Mouse (Mus musculus) ES-CJ7 (cell line): ENCODE measurements at regions not wholly inside any gene's neighbourhood (a gene's known extent, or its start where the extent isn't known, plus 50 kb on each side); places are given as distances from the start of the nearest gene placed in this dataset.

Source experiments
- DNase-seq: peaks from one replicate; pipeline ENCODE4 v3.0.0; 2011; ENCODE audit warnings: low read depth, low spot score

DNA sequence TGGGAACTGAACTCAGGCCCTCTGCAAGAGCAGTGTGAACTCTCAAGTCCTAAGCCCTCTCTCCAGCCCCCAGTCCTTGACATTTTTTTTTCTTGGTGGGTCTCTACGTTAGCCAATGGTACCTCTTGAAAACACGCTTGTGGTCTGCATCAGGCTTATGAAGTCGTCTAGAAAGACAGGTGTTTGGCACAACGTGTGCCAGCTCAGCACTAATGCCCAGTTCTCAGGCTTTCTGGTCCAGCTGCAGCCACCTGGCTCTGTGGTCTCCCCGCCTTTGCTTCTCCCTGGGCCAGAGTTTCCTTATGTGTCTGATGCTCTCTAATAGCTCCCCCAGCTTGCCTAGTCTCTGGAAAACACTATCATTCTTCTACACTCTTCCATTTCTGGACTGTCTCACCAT, 117.2 kb upstream of the Hes1 start:
- DNase-seq = no peak

GRCm38 (mm10) chr16:29947670-29948069, 116.5 kb upstream of the Hes1 start:
- no peak for DNase-seq

GRCm38 (mm10) chr16:29950136-29950535, 114.0 kb upstream of the Hes1 start:
- DNase-seq = no peak

DNA sequence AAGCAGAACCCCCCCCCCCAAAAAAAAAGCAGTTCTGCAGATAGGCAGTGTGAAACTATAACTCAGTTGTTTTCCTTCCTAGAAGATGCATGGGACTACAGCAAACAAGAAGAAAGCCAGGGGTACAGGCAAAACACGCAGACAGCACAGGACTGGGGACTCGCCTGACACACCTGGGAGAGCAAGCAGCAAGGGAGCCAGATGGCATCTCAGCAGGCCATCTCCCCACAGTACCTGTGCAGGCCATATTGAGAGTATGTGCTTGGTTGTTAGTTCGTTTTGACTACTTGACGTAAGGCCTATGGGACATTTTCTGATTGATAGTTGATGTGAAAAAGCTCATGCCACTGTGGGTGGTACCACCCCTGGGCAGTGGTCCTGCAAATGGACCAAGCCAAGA, 113.4 kb upstream of the Hes1 start:
- no peak for DNase-seq

DNA sequence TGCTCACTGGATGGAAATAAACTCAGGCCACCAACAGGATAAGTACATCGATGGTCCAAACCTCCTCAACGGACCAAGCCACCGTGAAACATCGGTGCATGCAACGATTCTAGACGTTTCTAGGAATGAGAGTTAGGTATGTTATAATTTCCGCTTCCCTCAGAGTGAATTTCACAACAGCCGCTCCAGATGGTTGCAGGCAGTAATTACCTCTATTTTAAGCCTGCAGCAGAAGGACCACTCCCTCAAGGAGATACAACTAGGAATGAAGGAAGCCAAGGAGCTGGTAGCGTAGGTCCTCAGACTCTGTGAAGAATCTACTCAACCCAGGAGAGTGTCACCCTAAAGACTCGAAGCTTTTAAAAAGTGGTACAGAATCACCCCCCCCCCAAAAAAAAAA, 109.5 kb upstream of the Hes1 start:
- no peak for DNase-seq

DNA sequence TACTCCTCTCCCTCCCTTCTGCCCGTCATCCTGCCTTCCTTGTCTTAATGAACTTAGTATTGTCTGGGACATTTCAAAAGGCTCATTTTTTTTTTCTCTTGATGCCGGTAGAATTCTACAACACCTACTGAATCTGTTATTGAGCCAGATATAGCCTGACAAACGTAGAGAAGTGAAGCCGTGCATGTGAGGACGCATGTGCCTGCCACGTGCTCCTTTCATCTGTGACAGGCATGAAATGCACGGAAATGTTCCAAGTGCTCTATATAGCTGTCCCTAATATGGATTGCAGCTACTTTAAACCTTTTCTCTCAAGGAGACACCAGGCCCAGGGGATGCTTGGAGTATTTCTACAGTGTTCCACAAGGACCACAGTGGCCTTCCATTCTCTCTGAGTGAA, 107.3 kb upstream of the Hes1 start:
- no peak for DNase-seq

DNA sequence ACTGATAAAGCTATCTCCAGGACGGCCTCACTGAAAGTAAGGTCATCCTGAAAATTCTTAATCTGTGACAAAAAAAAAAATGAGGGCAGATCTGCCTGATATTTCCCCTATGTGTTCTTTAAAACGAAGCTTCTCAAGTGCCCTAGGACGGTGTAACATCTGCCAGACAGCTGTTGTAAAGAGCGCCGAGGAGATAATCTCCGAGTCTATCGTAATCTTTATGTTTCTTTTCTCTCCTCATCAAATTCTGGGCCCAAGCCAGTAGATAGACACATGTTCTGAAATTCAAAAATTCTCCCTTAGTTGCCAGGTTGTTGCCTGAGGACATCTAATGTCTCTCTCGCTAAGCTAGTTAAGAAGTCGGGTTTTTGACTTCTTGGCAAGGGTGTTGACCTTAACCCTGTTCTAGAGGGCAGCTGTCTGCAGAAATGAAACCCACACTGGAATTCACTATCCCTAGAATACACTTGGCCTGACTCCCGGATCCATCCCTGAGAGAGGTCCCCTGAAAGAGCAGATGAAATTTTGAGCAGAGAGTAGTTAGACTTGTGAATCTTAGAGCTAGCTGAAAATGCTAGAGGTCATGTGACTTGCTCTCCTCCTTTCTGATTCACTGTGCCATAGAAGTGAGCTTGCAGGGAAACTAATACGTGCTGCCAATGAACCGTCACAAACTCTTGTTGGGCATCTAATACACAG, 104.1 kb upstream of the Hes1 start:
- no peak for DNase-seq

- DNase-seq = no peak
These were observed 100.9 kb upstream of the Hes1 start for GRCm38 (mm10) chr16:29963284-29963683.

DNA sequence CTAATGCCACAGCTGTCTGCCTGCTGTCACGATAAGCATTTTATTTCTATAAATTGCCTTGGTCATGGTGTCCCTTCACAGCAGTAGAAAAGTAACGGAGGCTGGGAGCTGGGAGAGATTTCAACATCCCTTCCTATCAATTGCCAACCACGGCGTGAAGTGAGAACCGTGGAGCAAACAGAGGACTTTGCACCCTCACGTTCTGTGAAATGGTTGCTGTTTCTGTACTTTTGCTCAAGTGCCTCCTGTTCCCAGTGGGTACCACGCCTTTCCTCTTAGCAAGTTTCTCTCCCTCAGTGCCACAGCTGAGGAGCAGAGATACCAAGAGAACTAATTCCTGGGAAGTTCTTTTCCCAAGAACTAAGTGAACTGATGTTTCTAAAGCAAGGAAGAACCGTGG, 99.6 kb upstream of the Hes1 start:
- no peak for DNase-seq

DNA sequence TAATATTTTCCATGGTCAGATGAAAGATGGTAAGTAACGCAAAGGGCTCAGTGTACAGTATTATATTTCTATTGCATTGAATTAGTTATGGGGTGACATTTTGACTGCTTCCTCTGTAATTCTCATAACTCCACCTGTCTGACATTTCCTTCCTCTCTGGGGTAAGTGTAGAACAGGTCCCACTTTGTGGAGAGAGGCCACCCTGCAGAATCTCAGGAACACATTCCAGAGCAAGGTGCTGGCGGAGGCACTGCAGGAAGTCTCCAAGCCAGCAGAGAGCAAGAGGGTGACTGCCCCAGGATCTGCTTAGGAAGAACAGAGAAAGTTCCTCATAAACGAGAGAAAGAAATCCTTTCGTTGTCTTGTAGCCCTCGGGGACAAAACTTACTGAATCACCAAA, 95.4 kb upstream of the Hes1 start:
- no peak for DNase-seq

GRCm38 (mm10) chr16:29972741-29973141, 91.4 kb upstream of the Hes1 start:
- peak; percentile 82 for DNase-seq

GRCm38 (mm10) chr16:29973250-29973649, 90.9 kb upstream of the Hes1 start:
- DNase-seq = peak; percentile 58

DNA sequence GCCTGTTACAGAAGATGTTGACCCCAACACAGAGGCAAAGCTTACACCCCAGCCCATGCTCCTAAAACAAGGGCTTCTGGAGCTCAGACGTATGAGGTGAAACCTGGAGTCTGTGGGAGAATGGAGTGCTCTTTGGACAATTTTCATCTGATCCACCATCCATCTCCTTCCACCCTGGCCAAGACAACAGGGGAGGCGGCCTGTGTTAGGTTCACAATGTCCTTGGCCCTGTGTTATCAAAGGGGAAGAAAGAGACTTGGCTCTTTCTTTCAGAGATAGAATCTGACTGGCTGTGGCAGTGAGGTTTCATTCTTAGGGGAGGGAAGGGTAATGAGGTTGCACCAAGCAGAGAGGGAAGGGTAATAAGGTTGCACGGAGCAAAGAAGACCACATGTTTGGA, 88.4 kb upstream of the Hes1 start:
- no peak for DNase-seq

DNA sequence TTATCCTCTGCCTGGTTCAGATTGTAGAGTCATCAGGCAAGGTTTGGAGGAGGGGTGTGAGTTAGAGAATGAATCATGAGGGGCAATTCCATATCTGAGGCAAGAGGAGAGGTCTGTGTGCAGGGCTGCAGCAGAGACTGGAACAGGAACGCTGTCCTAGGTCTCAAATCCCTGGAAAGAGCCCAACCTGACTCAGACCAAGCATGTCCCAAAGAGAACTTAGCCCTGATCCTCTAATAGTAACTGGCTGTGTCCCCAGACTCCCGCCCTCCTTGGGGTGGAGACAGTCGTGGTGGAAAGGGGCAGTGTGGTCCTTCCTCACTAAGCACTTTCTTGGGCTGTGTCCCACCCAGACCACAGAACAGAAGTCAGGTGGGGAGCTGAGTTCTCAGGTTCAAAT, 87.2 kb upstream of the Hes1 start:
- no peak for DNase-seq

DNA sequence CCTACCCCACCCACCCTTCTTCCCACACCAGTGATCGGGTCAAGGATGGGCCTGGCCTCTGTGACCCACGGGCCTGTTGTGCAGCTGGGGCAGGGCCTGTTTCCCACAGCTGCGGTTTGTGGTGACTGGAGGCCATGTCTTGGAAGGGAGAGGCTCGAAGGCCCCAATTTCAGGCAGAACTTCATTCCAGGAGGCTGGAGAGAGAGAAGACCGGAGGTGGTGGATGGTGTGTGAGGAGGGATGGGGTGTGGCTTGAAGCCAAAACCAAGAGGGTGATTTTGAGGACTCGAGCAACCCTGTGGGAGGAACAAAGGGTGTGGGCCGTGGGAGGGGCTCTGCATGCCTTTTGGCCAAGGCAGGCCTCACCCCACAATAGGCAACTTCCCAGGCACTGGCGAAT, 86.5 kb upstream of the Hes1 start:
- peak; percentile 85 for DNase-seq

- DNase-seq = no peak
These were observed 85.1 kb upstream of the Hes1 start for GRCm38 (mm10) chr16:29979066-29979465.

DNA sequence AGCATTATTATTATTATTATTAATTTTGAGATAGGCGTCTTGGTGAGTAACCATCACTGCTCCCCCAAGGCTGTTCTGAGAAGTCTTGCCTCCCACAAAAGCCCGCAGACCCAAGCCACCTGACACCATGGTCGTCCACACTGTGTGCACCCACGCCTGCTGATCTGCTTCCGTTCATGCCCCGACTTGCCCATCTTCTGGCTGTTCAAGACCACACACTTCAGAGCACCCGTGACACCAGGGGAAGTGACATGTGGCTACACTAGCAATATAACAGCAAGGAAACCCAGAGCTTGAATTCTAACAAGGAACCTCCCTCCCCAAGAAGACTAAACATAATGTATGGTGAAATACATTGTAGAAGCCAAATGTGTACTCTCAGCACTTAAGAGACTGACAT, 82.6 kb upstream of the Hes1 start:
- DNase-seq = no peak

DNA sequence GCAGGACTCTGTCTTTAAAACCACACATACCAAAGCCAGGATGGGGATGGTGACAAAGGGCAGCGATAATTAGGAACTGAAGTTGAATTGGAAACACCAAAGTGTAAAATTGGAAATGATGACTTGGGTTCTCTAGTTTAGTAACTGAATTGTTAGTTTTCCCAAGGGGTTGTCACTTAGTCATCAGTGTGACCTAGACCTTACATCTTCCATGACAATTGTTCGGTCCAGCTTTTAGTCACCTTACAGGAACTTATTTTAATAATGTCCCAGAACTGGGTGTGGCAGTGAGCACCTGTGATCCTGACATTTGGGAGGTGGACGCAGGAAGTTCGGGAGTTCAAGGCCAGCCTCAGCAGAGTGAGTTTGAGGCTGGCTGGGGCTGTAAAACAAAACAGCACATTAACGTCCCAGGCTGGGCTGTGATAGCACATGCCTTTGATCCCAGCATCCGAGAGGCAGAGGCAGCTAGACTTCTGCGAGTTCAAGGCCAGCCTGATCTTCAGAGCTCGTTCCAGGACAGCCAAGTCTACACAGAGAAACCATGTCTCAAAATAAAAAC, 81.9 kb upstream of the Hes1 start:
- peak; percentile 74 for DNase-seq

GRCm38 (mm10) chr16:29983161-29983560, 81.0 kb upstream of the Hes1 start:
- DNase-seq = peak; percentile 33

DNA sequence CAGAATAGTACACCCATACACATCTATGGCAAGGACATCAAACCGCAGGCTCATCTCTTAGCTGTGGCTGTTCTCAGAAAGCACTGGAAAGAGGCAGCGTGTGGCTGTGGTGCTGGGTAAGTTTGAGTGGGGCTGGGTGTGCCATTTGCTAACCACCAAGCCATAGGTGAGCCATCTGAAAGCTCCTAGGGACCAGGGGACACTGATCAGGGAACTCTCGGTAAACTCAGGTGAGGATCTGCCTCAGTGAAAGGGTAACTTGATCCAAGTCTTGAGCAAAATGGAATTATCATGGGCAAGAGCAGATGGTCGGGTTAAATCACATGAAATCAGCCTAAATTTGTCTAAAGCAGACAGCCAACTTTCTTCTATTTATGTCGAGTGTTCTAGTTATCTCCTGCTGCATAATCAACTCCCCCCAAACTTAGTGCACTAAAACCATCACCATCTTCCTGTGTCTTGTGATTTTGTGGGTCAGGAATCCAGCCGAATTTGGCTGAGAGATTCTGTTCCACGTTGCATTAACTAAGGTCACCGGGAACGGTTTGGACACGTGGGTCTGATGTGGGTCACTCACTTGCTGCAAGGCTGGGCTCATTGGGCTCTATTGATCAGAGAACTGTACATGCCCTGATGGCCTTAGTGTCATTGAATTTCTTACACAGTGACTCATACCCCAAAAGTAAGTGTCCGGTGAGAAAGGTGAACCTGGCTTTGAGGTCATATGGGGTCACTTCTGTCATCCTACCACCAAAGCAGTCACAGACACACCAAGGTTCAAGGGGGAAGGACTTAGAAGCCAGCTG, 78.9 kb upstream of the Hes1 start:
- no peak for DNase-seq

DNA sequence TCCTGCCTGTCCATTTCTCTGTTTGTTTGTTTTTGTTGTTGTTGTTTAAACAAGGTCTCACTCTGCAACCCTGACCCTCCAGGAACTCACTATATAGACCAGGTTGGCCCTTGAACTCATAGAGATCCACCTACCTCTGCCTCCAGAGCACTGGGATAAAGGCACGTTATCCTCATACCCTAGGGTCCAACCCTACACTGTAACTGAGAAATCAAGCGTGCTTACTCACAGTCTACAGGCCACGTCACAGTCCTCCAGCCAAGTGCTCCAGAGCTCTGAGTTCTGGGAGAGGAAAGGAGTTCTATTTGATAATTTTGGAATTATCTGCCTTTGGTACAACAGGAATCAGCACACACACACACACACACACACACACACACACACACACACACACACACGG, 76.6 kb upstream of the Hes1 start:
- no peak for DNase-seq

DNA sequence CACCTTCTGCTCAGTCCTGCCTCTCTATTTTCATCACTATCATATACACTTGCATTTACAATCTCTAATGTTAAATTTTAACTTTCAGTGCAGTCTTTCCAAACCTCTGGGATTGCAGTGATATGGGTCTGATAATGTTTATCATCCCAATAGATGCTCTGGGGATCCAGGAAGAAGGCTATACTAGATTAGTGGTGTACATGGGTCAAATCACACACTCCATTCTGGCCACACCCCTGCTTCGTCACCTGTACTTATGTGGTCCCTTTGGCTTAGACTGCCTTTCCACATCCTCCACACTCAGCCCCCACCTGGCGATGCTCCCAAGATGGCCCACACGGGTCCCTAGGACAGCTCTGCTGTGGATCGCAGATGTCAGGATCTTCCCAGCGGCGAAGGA, 76.2 kb upstream of the Hes1 start:
- no peak for DNase-seq

DNA sequence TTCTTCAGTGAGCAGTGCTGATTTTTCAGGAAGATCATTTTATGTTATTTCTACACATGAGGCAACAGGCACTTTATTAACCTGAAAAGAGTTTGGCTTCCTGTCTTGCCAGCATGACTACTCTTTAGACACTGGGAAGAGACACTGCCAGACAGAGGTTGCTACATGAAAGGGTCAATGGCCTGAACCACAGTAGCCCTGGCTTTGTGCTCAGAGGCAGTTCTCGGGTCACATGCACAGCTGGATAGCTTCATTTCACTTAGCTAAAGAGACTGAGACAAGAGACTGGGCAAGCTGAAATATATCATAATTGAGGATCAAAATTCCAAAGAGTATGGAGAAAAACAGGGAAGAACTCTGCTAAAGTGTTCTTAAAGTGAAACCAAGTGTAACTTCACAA, 74.9 kb upstream of the Hes1 start:
- DNase-seq = no peak
